Mouse (Mus musculus) heart, postnatal 0 days (tissue): Measurements from ENCODE around the gene Spata18.

Experiments used
- CTCF ChIP-seq: IDR thresholded peaks from 2 replicates; pipeline ENCODE4 v1.5.1; 2016; ENCODE audit warnings: antibody characterized with exemption, control low read depth, low read depth
- EP300 ChIP-seq: IDR thresholded peaks from 2 replicates; pipeline ENCODE4 v1.6.1; 2016; ENCODE audit warnings: antibody characterized with exemption, low read depth

GRCm38 (mm10) chr5:73712852-73713251 lies 61.7 kb downstream of the Spata18 start:
- TF ChIP-seq EP300 (no peak), CTCF (no peak)
